Mouse (Mus musculus) urinary bladder, postnatal 14 days (tissue): ENCODE measurements at regions not wholly inside any gene's neighbourhood (a gene's known extent, or its start where the extent isn't known, plus 50 kb on each side); places are given as distances from the start of the nearest gene placed in this dataset.

Experiments
- DNase-seq: peaks from one replicate; pipeline ENCODE4 v3.0.0; 2021; ENCODE audit warnings: low spot score

DNA sequence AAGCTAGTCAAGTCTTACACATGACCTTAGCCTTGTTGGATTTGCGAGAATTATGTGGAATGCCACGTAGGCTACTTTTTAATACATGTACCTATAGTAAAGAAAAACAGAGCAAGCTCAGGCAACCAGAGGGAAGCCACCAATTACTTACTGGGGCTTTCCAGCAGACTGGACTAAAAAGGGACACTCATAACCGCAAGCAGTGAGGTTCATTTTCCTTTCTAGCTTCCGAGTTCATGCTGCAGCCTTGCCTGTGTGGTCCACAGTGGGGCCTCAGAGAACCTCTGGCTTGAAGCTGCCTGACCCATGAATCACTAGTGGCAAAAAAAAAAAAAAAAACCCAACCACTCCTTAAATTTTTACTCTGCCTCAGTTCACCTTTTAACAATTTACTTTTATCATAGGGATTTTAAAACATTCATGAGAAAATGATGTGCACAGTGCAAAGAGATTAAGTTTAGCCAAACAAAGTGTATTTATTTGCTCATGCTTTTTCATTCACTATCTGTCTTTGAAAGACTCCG is 188.6 kb upstream of the 1700066M21Rik start:
- DNase-seq, result no peak

- no peak for DNase-seq
Observed at GRCm38 (mm10) chr1:57201274-57201673, 176.1 kb upstream of the 1700066M21Rik start.

DNA sequence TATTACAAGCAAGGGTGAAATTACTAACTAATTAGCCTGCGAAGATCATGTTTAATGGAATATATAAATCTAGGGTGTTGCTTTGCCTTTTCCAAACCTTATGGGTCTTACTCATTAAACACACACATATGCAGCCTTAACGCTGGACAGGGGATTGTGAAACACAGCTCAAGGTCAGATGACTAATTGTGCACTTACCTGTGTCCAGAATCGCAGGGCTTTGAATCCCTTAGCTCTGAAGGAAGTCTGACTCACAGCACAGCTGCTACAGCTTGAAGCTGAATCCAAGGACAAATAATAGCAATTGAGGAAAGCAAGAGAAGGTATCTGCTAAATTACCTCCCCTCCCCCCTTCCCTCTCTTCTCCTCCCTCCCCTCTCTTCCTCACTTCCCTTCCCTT is 173.1 kb upstream of the 1700066M21Rik start:
- no peak for DNase-seq

- DNase-seq, result peak; percentile 59
Observed at GRCm38 (mm10) chr1:57205198-57205987, 172.0 kb upstream of the 1700066M21Rik start.

- DNase-seq, result no peak
Observed at GRCm38 (mm10) chr1:57206496-57206895, 170.9 kb upstream of the 1700066M21Rik start.

GRCm38 (mm10) chr1:57206944-57207343 is 170.5 kb upstream of the 1700066M21Rik start:
- DNase-seq, result no peak

- no peak for DNase-seq
Observed at GRCm38 (mm10) chr1:57208415-57208814, 169.0 kb upstream of the 1700066M21Rik start.

DNA sequence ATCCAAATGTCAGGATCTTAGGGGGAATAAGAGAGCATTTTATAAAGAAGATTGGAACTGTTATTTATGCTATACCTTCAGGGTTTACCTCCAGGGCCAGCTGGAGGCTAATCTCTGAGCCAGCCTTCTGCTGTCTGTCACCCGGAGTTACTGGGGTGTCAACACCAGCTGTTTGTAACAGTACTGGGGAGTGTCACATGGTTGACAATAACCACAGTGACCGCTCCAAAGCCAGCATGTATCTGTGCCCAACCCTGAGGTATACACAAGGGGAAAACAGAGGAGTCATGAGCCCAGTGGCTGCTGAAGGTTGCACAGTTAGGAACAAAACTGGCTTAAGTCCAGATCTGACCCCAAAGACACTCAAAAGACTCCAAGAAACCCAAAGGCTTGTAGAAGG is 168.1 kb upstream of the 1700066M21Rik start:
- DNase-seq, result no peak

DNA sequence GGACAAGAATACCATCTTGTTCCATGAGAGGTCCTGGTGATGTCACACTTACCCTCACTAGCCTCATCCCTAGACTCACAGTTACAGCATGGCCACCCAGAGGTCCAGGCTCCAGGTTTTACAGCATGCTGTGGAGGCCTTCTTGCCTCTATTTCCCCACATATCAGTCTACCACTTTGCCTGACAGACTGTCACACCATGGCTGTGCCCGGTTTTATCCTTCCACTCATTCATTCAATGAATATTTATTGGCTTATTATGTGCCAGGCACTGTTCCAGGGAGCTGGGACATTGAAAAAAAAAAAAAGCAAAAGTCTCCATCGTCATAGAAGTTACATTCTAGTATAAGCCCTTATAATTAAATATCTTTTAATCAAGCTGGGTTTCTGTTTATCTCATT is 166.4 kb upstream of the 1700066M21Rik start:
- DNase-seq, result no peak

DNA sequence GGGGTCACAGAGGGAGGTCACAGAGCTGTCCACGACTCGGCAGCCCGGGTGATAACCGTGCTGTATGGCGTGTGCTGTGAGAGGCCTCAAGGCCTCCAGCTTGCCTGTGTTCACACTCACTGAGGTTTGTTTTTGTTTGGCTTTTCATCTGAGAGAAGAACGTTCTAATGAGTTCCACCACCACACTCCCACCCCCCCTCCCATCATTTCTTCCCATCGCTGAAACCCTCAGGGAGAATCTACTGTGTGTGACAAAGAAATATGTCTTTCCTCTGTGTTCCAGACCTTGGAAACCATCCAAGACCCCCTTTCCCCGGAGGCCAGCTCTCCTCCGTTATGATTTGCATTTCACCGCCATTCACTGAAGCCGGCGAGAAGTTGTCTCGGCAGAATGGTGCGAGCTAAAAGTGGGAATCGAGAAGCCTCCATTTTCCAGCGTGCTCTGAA is 164.0 kb upstream of the 1700066M21Rik start:
- no peak for DNase-seq

- no peak for DNase-seq
Observed at GRCm38 (mm10) chr1:57214266-57214665, 163.2 kb upstream of the 1700066M21Rik start.

GRCm38 (mm10) chr1:57217656-57218055 is 159.8 kb upstream of the 1700066M21Rik start:
- no peak for DNase-seq

DNA sequence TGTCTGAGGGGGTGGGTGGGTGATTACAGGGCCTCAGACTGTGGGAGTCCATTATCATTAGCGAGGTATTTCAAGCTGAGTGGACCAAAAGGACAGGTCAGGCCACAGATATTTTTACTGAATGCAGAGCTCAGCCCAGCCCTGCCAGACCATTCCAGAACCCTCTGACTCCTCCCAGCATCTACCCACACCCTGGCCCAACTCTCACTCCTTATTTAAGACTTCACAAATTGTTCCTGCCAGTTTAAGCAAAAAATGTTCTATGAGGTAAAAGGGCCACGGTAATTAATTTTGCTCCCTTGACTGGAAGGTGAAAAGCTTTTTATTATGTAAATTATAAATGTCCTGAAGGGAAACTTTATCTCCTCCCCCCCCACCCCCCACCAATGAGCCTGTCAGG is 159.3 kb upstream of the 1700066M21Rik start:
- no peak for DNase-seq

GRCm38 (mm10) chr1:57218616-57219015 is 158.8 kb upstream of the 1700066M21Rik start:
- DNase-seq, result no peak

- DNase-seq, result no peak
Observed at GRCm38 (mm10) chr1:57224425-57225104, 152.9 kb upstream of the 1700066M21Rik start.

DNA sequence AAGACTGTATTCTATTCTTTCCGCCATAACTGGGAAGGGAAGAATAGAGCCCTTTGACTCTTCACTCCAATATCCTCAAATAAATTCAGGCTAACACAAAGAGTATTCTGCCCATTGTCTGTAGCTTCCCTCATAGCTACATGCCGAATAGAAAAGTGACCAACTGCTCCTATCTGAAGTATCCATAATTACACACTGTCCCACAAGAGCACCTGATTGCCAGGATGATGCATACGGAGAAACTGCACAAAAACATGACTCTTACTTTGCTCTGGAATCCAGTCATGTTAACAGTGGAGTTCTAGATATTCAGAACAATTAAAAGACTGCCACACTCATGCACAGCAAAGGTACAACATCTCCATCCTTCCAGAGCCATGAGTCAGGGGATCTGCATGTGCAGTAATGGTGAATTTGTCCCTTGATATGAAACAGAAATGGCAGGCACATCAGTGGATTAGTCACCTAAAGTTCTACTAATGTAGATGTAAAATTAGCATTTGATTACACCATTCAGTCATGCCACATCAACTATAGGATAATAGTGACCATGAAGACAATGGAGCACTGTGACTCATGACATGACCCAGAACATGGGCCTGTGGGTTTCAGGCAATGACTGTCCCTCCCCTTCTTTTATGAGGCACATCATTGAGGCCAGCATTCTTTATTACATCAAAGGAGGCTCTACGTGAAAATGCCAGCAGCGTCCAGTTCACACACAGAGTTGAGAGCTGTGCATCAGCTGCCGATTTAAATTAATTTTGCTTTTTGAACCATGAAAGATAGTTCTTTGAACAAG is 133.6 kb upstream of the 1700066M21Rik start:
- DNase-seq, result no peak

- DNase-seq, result no peak
Observed at GRCm38 (mm10) chr1:57259626-57260025, 117.8 kb upstream of the 1700066M21Rik start.

DNA sequence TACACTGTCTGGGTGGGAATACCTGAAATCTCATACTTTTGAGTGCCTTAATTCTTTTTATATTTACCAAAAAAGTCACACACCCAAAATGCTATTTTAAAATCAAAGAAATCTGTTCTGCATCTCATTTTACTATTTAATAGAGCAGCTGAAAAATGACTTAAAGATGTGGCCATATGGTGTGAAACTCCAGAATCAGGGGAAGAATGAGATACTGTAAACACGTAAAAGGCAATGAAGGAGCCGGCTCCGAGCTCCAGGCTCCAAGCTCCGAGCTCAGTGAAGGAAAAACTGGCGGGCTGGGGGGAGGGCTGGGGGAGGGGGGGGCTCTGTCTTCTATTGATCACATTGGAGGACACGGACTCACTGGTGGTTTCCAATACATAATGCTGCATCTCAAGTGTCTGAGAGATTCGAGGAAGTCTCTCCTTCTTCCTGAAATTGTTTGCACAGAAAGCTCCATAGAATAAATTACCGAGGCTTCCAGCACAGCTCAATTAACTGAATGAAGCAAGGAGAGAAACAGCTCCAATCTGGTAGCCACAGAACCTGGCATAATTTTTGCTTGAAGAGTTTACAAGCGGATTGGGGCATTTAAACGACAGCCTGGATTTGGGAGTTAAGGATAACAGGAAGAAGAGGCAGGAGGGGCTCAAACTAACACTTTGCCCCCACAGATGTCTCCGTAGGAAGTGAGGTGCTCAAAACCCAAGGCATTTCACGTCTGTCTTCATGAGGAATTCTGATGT is 112.2 kb upstream of the 1700066M21Rik start:
- DNase-seq, result no peak

DNA sequence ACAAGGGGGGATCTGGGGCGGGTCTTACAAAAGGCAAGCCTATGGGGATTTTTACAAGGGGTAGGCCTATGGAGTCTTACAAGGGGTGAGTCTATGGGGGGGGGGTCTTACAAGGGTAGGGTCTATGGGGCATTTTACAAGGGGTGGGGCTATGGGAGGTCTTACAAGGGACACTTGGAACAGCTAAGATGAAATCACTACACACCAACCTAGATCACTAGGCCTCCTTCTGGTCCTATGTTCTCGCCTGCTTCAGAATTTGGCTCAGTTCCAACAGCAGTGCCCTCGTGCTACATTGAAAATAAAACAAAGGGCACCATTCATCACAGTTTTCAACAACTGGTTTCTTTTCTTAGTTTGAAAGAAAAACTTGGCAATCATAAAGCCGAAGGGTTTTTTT is 110.7 kb upstream of the 1700066M21Rik start:
- DNase-seq, result no peak

DNA sequence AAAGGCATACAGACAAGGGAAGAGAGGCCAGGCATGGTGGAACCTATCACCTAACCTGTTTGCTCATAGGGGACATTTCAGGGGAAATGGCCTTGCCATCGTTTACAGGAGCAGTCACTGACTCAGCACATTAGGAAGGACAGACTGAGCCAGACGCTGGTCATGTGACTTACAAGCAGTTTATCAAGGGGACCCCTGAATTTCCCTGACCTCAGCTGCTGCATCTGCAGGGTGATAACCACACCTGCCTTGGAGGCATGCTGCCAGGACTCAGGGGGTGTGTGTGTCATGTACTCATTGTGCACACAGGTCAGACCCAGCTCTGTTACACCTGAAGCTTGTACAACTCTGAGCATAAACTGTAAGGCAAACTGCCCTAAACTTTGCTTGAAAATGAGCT is 109.6 kb upstream of the 1700066M21Rik start:
- no peak for DNase-seq

DNA sequence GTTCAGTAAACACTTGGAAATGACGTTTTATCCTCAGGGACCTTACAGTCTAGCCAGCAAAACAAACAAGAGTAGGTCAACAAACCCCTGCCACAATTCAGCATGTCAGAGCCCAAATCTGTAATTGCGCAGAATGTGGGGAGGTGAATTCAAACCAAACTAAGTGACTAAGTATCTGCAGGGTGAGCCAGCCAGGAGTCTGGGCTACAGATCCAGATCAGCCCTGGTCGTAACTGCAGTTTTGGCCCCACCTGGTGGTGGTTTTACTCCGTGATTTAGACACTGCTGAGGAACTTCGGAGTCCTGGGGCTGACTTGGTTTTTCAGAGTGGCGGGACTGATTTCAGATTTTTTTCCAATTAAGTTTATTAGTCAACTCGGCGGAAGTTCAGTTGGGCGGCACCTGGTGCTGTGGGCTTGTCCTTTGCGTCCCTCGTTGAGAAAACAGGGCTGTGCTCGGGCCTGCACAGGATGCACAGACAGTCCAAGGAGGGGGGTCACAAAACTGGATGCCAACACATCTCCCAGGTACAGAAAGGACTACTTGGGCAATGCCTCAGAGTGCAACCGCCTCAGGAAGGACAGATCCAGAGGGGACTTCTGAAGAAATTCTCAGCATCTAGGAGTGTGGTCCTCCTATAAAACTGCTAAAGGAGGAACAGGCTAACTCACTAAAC is 107.6 kb upstream of the 1700066M21Rik start:
- peak; percentile 71 for DNase-seq
